Mouse (Mus musculus): ENCODE results near the gene Fbxw11. TPM values are rescaled to one million over a fixed set of nuclear protein-coding genes. Genes with fewer than 3 reads are reported as not detected.

The Fbxw11 gene
- total RNA-seq, 1 experiment from 2014 or later, result 49.9 TPM

DNA sequence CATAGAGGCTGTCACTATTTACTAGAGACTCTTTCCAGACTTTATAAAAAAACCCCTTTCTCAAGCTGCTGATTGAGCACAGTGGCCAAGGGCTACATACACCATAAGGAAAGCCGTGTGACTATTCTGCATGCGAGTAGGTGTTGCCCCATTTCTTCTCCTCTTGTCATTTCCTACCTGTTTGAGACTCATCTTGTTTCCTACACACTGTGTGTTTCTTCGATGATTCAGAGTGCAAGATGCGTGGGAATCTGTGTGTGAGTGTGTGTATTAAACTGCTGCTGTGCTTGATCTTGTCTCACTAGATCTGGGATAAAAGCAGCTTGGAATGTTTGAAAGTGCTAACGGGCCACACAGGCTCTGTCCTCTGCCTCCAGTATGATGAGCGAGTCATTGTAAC is 90.7 kb downstream of the Fbxw11 start:
- ATAC-seq (ENCODE audit: extremely low read depth, insufficient number of reproducible peaks, low FRiP score, poor library complexity, severe bottlenecking), result no peak

DNA sequence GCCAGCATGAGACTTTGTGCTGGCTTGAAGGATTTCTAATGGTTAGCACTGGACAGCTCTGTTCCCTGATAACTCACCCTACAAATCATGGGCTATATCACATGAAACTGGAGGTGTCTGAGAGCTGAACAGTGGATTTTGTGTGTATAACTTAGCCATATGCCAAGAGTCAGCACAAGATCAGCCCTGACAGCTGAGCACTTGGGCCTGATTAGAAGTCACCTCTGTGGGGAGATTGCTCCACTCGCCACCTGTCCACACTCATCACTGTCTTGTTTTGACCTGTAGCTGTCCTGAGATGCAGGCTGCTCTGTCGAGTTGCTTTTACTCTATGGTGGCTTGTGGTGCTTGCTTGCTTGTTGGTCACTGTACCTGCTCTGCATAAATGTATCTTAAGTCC is 93.8 kb downstream of the Fbxw11 start:
- ATAC-seq (ENCODE audit: extremely low read depth, insufficient number of reproducible peaks, low FRiP score, poor library complexity, severe bottlenecking), result no peak

DNA sequence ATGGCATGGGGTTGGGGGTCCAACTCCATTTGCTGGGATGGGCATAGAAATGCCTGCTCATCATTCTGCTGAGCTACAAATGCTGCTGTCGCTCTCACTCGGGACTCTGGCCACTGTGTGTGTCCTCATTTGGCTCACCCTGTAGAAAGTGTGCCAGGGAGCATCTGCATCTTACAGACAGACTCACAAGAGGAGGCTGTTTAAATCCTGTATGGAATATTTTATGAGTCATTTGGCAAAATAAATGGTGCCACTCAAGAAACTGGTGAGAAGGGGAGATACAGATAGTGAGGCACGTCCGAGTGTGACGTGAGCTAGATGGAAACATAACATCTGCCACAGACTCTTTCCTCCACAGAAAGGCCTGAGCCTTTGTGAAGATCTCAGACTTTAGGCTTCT is 95.2 kb downstream of the Fbxw11 start:
- ATAC-seq (ENCODE audit: extremely low read depth, insufficient number of reproducible peaks, low FRiP score, poor library complexity, severe bottlenecking), result no peak

DNA sequence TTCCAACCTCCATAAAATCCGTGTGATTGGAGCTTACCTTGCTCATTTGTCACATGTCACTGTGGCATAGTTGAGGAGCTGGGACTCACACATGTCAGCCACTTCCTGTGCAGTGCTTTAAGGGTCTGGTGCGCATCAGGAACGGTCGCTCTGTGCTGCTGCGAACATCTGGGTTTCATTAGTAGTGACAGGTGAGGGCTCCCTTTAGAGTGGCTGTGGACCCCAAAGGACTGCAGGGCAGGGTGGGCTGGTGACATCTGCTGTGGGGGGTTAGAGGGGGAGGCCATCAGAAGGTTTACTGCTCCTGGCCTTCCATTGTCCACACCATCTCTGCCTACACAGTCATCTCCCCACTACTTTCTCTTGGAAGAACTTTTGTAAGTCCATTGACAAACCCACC is 101.4 kb downstream of the Fbxw11 start:
- no peak for ATAC-seq (ENCODE audit: extremely low read depth, insufficient number of reproducible peaks, low FRiP score, poor library complexity, severe bottlenecking)

DNA sequence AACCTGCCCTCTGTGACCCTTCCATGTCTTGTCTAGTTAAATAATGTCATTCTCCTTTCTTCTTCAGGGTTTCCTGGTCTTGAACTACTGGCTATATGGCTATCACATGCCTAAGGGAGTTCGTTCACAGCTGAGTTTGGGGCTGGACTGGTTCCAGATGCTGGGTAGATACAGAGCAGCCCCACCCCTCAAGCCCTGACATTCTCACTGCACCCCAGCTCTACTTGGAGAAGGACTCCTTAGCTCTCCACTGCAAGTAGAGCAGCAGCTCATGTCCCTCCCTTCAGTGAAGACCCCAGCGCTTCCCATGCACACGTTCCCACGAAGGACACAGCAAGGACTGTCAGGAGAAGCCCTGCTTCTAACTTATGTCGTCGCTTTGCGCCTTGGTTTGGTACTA is 101.9 kb downstream of the Fbxw11 start:
- ATAC-seq (ENCODE audit: extremely low read depth, insufficient number of reproducible peaks, low FRiP score, poor library complexity, severe bottlenecking), result no peak

DNA sequence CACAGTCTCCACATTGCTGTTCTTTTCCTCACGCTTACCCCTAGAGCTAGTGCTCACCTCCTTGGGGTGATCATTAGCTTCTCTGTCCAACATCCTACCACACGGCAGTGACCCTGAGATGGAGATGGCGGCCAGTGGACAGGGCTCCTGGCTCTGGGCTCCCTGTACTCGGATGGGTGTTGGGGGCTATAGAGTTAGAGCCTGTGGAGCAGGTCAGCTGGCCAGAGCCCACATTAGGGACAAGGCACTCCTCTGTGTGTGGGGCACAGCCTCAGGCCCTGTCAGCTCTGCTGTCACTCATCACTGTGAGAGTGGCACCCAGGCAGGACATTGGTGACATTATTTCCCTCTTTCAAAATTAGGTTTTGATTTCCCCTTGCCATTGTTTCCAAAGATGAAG is 102.9 kb downstream of the Fbxw11 start:
- ATAC-seq (ENCODE audit: extremely low read depth, insufficient number of reproducible peaks, low FRiP score, poor library complexity, severe bottlenecking), result no peak

DNA sequence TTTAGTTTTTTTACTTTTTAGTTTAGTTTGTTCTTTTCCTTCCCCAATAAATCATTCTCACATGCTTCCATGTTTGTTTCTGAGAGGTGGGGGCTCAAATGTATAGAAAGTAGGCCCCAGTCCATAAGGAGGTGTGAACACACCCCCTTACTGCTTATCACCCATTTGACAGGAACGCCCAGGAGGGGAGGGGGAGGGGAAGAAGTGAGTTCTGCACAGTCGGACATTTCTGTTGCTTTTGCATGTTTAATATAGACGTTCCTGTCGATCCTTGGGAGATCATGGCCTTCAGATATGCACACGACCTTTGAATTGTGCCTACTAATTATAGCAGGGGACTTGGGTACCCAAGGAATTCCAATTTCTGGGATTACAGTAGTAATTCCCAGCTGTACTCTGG is 103.5 kb downstream of the Fbxw11 start:
- no peak for ATAC-seq (ENCODE audit: extremely low read depth, insufficient number of reproducible peaks, low FRiP score, poor library complexity, severe bottlenecking)

DNA sequence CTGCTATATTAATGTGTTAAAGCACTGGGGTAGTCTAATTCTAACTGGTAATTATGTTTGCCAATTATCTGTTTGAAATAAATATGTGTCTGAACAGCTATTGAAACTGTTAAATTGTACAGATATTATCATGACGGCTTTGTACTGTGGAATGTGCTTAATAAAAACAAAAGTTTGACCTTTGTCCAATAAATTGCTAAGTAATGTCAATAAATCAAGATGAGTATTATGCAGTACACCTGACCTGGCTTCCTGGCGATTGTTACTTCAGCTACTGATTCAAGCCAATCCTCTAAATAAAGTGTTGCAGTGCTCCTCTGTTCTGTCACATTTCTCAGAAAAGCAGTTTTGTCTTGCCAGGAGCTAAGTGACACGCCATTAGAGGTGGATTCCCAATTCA is 104.0 kb downstream of the Fbxw11 start:
- no peak for ATAC-seq (ENCODE audit: extremely low read depth, insufficient number of reproducible peaks, low FRiP score, poor library complexity, severe bottlenecking)

DNA sequence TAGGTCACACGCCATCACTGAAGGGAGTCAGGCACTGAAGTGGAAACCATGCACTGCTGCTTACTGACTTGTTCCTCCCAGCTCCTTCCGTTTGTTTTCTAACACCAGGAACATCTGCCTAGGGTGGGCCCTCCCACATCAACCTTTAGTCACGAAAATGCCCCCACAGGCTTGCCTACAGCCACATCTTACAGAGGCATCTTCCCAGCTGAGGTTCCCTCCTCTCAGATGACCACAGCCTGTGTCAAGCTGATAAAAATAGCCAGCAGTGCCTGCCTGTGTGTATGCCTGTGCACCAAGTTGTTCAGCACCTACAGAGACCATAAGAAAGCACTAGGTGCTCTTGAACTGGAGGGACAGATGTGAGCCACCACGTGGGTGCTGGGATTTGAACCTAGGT is 106.3 kb downstream of the Fbxw11 start:
- no peak for ATAC-seq (ENCODE audit: extremely low read depth, insufficient number of reproducible peaks, low FRiP score, poor library complexity, severe bottlenecking)

DNA sequence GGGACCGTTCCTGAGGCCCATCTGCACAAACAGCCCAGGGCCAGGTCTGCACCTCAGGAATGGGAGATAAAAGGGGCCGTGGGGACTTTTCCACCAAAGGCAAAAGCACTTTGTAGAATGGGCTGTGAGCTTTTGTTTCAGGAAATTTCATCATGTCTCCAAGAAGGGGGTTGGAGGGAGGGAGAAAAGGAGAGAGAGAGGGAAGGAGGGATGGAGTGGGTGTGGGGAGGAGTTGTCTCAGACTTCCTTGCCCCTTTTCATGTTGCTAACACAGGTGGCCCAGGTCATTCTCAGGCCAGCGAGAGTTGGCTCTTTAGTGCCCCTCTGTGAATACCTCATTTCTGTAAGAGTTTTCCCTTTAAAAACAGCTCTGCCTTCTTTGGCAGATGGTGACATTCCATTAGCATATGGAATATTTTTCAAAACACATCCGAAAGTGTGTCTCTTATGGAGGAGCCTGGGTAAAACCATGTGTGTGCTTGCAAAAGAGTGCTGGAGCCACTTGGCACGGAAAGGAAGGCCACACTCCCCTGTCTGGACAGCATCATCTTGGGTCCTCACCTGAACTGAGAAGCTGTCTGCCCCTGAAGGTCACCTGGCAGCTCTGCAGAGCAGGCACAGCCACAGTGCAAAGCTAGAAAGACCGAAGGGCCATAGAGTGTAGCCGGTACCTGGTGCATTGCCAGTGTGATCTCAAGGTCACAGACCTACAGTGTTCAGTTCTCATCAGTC is 109.5 kb downstream of the Fbxw11 start:
- no peak for ATAC-seq (ENCODE audit: extremely low read depth, insufficient number of reproducible peaks, low FRiP score, poor library complexity, severe bottlenecking)

DNA sequence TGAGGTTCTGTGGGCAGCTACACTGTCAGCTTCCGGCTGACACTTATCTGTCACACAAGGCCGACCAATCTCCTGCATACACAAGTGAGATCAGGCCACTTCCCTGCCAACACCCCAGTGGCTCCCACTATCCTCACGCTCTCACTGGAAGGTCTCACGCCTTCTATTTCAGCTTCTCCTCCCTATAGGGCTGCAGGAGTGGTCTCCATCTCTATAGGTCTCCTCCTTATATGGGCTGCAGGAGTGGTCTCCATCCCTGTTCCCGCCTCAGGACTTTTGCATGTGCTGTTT is 110.0 kb downstream of the Fbxw11 start:
- ATAC-seq (ENCODE audit: extremely low read depth, insufficient number of reproducible peaks, low FRiP score, poor library complexity, severe bottlenecking), result no peak

DNA sequence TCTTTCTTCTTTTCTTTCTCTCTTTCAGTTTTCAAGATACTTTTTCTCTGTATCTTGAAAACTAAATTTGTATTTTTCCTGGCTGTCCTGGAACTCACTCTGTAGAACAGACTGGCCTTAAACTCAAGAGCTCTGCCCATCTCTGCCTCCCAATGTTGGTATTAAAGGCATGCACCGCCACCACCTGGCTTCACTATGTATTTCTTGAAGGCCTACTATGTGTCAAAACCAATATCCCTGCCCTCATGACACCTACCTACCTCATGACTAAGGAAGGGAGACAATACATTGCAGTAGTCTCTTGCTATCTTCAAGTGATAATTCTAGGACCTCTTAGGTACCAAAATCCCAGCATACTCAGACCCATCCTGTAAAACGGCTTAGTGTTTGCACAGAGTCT is 110.8 kb downstream of the Fbxw11 start:
- ATAC-seq (ENCODE audit: extremely low read depth, insufficient number of reproducible peaks, low FRiP score, poor library complexity, severe bottlenecking), result no peak

DNA sequence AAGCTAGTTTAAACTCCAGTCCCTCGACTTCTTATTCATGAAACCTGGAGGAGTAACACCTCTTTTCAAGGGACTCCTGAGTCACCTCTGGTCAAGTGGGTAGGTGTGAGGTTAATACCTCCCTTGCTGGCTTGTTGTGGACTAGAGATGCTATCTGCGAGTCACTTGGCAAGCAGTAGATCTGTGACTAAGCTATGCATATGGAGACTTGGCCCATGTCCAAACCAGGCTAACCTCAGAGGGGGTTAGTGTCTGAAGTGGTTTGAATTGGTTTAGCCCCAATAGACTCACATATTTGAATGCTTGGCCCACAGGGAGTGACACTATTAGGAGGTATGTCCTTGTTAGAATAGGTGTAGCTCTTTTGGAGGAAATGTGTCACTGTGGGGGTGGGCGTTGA is 120.2 kb downstream of the Fbxw11 start:
- ATAC-seq (ENCODE audit: extremely low read depth, insufficient number of reproducible peaks, low FRiP score, poor library complexity, severe bottlenecking), result no peak

DNA sequence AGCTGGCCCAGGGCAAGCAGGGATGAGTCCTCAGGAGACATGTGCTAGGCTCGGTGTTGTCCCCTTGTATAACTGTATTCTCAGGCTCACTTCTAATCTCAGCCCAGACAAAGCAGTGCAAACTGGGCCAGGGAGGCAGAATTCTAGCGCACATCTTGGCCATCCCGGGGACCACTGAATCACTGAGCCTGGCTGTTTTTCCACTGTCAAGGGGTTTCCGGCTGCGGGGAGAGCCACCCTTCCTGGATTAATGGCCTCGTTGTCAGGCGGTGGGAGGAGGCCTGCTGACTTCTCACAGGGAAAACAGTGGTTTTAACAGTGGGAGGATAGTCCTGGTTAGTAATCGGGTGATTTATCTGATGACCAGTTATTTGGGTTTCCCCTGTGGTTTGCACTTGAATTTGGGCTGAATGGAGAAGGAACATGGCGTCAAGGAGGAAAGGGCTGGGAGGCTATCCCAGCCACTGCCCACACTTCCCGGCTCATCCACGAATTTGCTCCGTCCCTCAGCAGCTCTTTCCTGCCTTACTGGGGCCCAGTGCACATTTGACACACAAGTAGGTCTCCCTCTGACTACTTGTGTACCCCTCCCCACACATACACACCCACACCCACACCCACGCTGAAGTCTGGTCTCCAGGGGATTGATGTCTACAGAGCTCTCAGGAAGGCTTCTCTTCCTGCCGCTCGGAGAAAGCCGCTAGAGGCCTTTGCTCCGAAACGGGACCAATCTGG is 125.1 kb downstream of the Fbxw11 start:
- no peak for ATAC-seq (ENCODE audit: extremely low read depth, insufficient number of reproducible peaks, low FRiP score, poor library complexity, severe bottlenecking)

DNA sequence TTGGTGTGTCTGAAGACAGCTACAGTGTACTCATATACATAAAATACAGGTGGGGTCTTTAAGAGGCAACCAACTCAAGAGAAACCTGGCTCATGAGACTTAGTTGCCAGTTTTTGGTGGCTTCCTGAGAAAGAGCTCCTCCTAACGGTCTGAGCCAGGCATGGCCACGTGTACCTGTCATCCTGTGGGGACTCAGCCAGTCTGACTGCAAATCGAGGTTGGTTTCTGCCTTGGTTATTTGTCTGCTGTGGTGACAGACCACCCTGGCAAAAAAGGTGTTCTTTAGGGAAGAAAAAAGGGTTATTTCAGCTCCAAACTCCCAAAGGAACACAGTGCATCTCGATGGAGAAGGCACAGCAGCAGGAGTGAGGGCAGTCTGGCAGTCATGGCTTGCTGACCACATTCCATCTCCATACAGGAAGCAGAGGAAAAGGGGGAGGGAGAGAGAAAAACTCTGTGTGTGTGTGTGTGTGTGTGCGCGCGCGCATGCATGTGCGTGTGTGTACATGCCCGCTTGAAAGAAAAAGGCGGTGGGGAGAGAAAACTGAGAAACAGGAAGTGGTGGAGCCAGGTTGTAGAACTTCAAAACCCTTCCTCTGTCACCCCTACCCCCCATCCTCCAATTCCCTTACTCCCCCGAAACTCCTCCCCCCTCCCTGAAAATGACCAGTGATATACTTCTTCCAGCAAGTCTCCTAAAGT is 126.3 kb downstream of the Fbxw11 start:
- no peak for ATAC-seq (ENCODE audit: extremely low read depth, insufficient number of reproducible peaks, low FRiP score, poor library complexity, severe bottlenecking)

DNA sequence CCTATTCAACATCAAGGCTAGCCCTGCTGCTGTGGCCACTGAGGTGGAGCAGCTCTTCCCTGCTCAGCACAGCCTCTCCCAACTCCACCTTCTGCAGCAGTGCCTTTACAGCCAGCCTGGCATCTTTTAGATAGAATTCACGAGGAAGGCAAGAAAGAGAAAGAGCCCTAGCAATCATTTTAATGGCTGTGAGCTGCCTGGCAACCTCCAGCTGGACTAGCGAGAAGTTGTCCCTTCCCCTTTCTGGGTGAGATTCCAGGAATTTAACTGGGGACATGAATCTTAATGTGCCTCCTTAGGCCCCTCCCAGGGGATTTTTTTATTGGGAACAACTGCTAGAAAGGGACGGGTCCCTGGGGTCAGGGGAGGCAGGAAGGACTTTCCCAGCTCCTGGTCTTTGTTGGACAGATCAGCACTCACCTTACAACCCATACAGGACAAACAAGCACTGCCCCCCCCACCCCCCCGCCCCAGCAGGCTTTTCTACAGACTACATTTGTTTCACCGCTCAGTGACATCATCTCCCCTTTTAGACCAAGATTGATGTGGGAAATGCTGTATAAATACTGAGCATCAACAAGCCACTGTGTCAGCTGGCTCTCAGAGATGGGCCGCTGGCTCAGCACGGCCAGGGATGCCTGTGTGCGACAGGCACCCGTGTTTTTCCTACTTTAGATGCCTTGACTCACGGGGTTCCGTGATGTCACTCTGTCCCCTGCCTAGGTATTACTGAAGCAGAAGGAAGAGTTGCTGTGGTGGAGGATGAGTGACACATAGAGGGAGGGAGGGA is 138.4 kb downstream of the Fbxw11 start:
- no peak for ATAC-seq (ENCODE audit: extremely low read depth, insufficient number of reproducible peaks, low FRiP score, poor library complexity, severe bottlenecking)

DNA sequence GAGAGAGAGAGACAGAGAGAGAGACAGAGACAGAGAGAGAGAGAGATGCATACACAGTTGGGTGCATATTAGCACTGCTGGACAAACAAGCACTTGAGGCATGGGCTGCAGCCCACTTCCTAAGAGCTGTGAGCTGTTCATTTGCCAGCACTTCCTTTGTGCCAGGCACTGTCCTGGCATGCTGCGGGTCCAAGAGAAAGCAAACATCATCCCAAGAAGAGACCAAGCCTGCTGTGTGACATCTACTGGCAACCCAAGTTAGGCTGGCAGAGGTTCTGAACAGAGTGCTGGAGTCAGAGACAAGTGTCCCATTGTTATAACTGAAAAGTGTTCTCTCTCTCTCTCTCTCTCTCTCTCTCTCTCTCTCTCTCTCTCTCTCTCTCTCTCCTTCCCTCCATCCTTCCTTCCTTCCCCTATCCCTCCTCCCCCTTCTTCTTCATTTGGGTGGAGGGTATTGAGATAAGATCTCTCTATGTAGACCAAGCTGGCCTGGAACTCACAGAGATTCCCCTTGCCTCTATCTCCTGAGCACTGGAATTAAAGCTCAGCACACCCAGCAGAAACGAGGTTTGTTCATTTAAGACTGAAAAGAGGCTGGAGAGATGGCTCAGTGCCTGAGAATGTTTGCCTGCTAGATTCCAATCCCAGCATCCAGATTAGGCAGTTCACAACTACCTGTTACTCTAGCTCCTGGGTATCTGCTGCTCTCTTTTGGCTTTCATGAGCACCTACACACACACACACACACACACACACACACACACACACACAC is 139.3 kb downstream of the Fbxw11 start:
- no peak for ATAC-seq (ENCODE audit: extremely low read depth, insufficient number of reproducible peaks, low FRiP score, poor library complexity, severe bottlenecking)

DNA sequence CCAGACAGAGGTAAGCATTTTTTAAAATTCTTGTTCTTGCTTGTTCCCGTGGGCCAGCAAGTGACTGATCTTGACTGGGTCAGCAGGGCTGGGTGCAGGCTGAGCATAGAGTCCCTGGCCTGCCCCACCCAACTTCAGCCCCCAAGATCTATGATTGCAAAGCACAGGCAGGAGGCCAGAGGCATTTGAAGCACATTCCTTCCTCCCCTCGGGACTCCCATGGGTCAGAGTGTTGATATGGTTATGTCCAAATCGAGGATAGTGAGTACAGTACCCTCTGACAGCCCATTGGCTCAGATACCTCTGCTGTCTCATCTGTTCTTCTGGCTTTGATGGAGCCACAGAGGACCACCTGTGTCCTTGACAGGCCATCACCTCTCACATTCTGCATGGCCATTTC is 140.2 kb downstream of the Fbxw11 start:
- ATAC-seq (ENCODE audit: extremely low read depth, insufficient number of reproducible peaks, low FRiP score, poor library complexity, severe bottlenecking), result no peak

DNA sequence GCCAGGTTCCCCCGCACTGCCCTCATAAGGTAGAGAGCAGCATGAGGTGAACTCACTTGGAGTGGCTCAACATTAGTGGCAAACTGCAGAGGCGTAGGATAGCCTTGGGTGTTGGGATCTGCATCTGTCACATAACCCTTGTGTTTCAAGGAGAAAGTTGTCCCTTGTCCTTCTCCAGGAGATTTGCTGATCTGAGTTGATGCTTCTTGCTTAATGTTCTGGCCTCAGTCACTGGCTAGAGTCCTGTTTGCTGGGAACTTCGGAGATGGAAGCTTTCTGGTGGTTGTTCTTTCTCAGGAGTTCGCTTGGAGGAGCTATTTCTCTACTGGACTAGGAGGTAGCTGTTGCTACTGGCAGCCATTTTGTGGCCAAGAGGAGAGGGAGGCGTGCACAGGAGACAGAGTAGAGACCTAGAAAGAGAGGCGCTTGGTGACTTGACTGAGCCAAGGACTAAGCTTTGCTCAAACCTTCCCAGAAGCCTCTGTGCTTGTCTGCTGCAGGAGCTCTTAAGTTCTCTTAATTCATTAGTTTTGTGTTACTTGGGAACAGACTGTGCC is 143.1 kb downstream of the Fbxw11 start:
- no peak for ATAC-seq (ENCODE audit: extremely low read depth, insufficient number of reproducible peaks, low FRiP score, poor library complexity, severe bottlenecking)
